Mouse (Mus musculus): ENCODE data around the gene Raver1. TPM values are rescaled to one million over a fixed set of nuclear protein-coding genes. Genes with fewer than 3 reads are reported as not detected.
"Not testable (repeated sequence)": the region's sequence is repeated elsewhere in the genome, so short reads cannot be mapped to it uniquely, and the experiment has no call there.

Gene Raver1
- polyA plus RNA-seq, 1 experiment from 2014 or later, result 65.4 TPM

DNA sequence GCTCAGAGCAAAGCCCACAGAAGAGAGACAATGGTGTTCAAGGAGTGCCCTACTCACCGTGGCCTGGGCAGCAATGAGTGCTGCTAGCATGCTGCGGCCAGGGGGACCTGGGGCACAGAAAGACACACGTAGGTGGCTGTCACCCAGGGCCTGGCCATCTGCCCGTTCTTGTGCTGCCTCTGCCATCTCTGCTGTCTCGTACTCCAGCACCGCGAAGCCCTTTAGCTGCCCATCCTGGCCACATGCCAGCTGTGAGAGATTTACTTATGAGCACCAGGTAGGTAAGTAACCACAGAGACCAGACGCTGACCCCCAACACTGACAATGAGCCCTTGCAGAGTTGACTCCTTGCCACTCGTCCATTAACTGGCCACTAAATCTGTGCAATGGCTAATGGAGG, 10.7 kb downstream of the Raver1 start:
- CTCF ChIA-PET, result no interaction called here
- H3K27me3 ChIP-seq, result no peaks in the 10 kb centered on the region
- DNase-seq (ENCODE audit: low read depth, low spot score), result no peak
- TF ChIP-seq CTCF (IDR thresholded peaks at IDR 0.05), result no peak
- ATAC-seq, result no peak
- in situ Hi-C loops (cut with MboI; ENCODE audit: low pct_unique_long_range_greater_than_20kb), result no loop called here
- POLR2A ChIA-PET, result interaction anchor here (1.3 kb wide), 1 partner anchor 13 kb away, joined by 6 read pairs; no protein-coding TSS in a partner anchor

DNA sequence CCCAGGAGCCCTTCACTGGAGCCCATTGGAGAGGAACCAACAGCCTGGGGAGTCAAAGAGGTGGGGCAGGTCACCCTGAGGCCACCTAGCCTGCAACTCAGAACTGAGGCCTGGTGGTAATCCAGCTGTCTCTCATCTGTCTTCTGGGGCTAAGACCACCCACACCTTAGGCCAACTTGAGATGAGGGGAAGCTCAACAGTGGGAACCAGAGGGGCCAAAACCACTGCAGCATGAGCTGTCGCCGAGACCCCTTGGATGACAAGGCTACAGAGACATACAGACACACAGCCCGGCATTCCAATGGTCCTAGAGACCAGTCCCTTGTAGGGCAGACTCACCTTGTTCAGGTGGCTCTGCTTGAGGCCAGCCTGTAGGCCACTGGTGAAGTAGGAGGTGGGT, 16.2 kb downstream of the Raver1 start:
- DNase-seq (ENCODE audit: low read depth, low spot score) (no peak), ATAC-seq (no peak)
- TF ChIP-seq CTCF (IDR thresholded peaks at IDR 0.05), result no peak
- H3K27me3 ChIP-seq, result no peaks in the 10 kb centered on the region
- CTCF ChIA-PET, result no interaction called here
- in situ Hi-C loops (cut with MboI; ENCODE audit: low pct_unique_long_range_greater_than_20kb), result no loop called here
- POLR2A ChIA-PET, result interaction anchor here (1.0 kb wide), 1 partner anchor 15 kb away, joined by 4 read pairs; no protein-coding TSS in a partner anchor

DNA sequence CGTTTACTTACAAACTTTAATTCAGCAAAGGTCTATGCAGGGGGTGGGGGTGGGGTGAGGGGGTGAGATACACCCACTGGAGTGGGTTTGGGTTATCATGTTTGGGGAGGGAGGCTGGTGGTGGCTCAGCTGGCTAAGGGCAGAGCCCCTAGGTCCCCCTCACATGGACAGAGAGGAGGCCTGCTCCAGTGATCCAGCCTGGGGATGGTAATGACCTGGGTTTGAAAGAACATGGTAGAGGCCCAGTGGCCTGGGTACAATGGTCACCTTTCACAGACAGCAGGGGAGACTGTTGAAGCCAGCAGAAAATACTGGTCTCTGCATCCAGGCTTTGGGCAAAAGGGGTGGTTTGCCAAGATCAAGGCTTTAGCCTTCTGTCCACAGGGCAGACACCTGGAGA, 17.6 kb downstream of the Raver1 start:
- in situ Hi-C loops (cut with MboI; ENCODE audit: low pct_unique_long_range_greater_than_20kb), result loop anchor here (5.0 kb wide), 1 partner anchor 42 kb away; the partner anchor contains the start of gene Icam5
- POLR2A ChIA-PET, result interaction anchor here (0.6 to 1.4 kb wide), 2 partner anchors 9 to 39 kb away, joined by 4 to 7 read pairs; no protein-coding TSS in a partner anchor
- DNase-seq (ENCODE audit: low read depth, low spot score) (no peak), ATAC-seq (no peak)
- H3K27me3 ChIP-seq, result no peaks in the 10 kb centered on the region
- CTCF ChIA-PET, result interaction anchor here (1.5 to 2.0 kb wide), 2 partner anchors 18 to 43 kb away, joined by 4 to 6 read pairs; no protein-coding TSS in a partner anchor
- no peak for TF ChIP-seq CTCF (IDR thresholded peaks at IDR 0.05)

DNA sequence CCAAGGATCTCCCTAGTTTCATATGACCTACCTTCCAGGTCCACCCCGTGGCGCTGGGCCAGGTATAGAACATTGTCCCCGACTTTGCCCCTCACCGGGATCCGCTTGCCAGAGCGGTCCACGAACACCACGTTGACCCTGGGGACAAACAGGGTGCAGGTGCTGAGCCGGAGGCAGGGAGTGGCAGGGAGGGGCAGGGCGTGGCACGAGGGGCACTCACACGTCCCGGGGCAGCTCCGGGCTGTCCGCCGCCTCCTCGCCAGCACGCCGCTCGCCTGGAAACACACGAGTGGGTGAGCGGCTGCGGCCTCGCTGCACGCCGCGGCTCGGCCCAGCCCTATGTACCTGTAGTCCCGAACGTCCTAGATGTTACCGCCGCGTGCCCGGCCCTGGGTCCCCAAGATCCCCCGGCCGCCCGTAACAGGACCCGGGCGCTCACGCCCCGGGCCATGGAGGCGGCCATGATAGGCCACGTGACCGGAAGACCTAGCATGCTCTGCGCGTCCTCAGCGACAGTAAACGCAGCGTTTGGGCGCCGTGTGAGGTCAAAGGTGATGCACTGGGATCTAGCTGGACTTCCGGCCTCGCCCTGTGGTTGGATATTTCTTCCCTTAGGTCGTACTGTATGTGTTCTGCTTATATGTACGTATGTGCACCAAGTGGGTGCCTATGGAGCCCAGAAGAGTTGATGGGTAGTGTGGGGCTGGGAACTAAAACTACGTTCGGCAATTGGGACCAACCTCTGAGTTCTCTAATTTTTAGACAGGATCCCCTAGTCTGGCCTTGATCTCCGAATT, 18.6 kb downstream of the Raver1 start, which contains the start of the genes Gm49373 and Fdx1l:
Gene Gm49373, minus strand, starts transcription at position 53 of the 797 bp plus-strand sequence.
Gene Fdx1l, minus strand, starts transcription at position 571 of the 797 bp plus-strand sequence.
- ChIA-PET CTCF (interaction anchor here (1.5 to 2.0 kb wide), 3 partner anchors 19 to 64 kb away, joined by 4 to 7 read pairs (median 6); no protein-coding TSS in a partner anchor), POLR2A (interaction anchor here (0.6 to 1.4 kb wide), 2 partner anchors 10 to 40 kb away, joined by 4 to 7 read pairs; no protein-coding TSS in a partner anchor)
- no peaks in the 10 kb centered on the region for H3K27me3 ChIP-seq
- TF ChIP-seq CTCF (IDR thresholded peaks at IDR 0.05), result no peak
- DNase-seq (ENCODE audit: low read depth, low spot score), result no peak
- peak; percentile 72 for ATAC-seq
- in situ Hi-C loops (cut with MboI; ENCODE audit: low pct_unique_long_range_greater_than_20kb), result loop anchor here (5.0 kb wide), 1 partner anchor 41 kb away; the partner anchor contains the start of gene Icam5

DNA sequence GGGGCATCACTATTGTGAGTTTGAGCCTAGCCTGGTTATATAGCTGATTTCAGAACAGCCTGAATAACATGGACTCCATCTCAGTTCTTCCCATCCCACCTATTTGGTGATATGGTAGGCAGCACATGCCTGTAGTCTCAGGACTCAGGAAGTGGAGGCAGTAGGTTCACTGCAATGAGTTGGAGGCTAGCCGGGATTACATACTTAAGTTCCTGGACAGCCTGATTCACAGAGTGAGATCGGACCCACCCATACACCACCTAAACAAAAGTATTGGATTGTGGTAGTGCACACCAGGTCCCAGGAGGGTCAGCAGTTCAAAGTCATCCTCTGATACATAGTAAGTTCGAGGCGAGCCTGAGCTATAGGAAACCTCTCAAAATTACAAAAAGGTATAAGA, 19.2 kb downstream of the Raver1 start:
- in situ Hi-C loops (cut with MboI; ENCODE audit: low pct_unique_long_range_greater_than_20kb), result loop anchor here (5.0 kb wide), 1 partner anchor 40 kb away; the partner anchor contains the start of gene Icam5
- CTCF ChIA-PET, result interaction anchor here (1.5 to 2.0 kb wide), 3 partner anchors 12 to 64 kb away, joined by 4 to 7 read pairs (median 6); no protein-coding TSS in a partner anchor
- POLR2A ChIA-PET, result interaction anchor here (1.4 kb wide), 1 partner anchor 10 kb away, joined by 7 read pairs; no protein-coding TSS in a partner anchor
- ATAC-seq (peak; percentile 17), DNase-seq (ENCODE audit: low read depth, low spot score) (no peak)
- no peaks in the 10 kb centered on the region for H3K27me3 ChIP-seq
- no peak for TF ChIP-seq CTCF (IDR thresholded peaks at IDR 0.05)

DNA sequence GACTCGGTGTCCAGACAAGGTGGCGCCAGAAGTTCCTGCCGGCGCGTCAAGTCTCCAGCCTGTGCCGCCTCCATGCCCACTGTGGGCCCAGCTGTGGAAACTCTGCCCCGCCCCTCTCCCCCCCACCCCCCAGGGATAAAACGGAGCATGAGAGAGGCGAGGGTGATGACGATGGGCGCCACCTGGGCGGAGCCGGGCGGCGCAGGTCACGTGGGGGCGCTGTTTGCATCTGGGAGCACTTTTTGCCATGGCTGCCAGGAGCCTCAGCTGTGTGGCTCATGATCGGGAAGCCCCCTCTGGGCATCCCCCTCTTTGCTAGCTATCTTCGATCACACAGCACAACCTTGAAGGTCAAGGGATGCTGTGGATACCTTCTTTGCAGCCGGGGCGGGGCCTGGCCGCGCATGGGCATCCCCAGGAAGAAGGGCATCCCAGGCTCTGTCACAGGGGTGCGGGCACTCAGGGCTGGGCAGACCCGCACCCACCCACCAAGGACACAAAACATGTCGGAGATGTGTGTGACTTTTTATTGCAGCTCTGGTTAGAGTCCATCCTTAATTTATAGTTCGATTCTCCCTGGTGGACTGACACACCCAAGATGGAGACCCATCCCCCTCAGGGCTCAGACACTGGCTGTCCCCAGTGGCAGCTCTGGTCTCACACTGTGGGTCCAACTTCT, 24.7 kb downstream of the Raver1 start, which contains the start of gene Zglp1:
Gene Zglp1, minus strand, starts transcription at position 88 of the 679 bp plus-strand sequence.
- in situ Hi-C loops (cut with MboI; ENCODE audit: low pct_unique_long_range_greater_than_20kb), result no loop called here
- no peaks in the 10 kb centered on the region for H3K27me3 ChIP-seq
- TF ChIP-seq CTCF (IDR thresholded peaks at IDR 0.05), result no peak
- ChIA-PET POLR2A (interaction anchor here (1.0 kb wide), 1 partner anchor 14 kb away, joined by 6 read pairs; no protein-coding TSS in a partner anchor), CTCF (no interaction called here)
- no peak for DNase-seq (ENCODE audit: low read depth, low spot score)
- no peak for ATAC-seq

DNA sequence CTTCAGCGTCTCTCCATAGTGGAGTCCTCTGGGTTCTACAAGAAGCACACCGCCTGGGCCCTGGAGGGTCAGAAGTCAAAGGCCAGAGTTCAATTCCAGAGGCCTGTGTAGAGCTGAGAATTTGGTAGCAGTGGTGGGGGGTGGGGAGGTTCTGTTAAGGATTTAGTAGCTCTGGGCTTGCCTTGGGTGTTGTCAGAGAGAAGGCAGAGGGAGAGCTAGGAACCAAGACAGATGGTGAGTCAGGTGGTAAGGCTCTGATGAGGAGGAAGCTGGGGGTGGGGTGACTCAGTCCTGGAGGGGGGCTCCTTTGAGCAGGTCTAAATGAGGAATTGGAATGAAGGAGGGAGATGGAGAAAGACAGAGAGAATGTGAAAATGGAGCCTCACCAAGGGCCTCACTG, 28.9 kb downstream of the Raver1 start:
- H3K27me3 ChIP-seq, result no peaks in the 10 kb centered on the region
- ChIA-PET CTCF (no interaction called here), POLR2A (no interaction called here)
- in situ Hi-C loops (cut with MboI; ENCODE audit: low pct_unique_long_range_greater_than_20kb), result no loop called here
- ATAC-seq (no peak), DNase-seq (ENCODE audit: low read depth, low spot score) (no peak)
- TF ChIP-seq CTCF (IDR thresholded peaks at IDR 0.05), result no peak

DNA sequence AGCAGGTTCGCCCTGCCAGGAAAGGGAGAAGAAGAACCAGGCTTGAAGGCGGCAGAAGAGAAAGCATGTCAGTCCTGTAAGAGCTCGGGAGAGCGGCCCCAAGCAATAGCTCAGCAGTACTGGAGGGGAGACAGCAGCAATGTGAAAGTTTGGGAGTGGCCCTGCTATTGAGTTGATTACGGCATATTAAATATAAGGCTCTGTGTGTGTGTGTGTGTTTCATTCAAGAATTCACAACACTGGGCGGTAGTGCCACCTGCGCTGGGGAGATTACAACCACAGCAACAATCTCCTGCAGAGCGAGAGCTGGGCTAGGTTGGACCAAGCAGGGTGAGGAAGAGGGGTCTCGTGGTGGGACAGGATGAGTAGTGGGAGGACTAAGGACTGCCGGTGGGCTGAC, 40.2 kb downstream of the Raver1 start:
- in situ Hi-C loops (cut with MboI; ENCODE audit: low pct_unique_long_range_greater_than_20kb), result no loop called here
- no peak for TF ChIP-seq CTCF (IDR thresholded peaks at IDR 0.05)
- POLR2A ChIA-PET, result no interaction called here
- DNase-seq (ENCODE audit: low read depth, low spot score) (no peak), ATAC-seq (no peak)
- H3K27me3 ChIP-seq, result peaks cover 9% of the 10 kb centered on the region
- CTCF ChIA-PET, result no interaction called here

DNA sequence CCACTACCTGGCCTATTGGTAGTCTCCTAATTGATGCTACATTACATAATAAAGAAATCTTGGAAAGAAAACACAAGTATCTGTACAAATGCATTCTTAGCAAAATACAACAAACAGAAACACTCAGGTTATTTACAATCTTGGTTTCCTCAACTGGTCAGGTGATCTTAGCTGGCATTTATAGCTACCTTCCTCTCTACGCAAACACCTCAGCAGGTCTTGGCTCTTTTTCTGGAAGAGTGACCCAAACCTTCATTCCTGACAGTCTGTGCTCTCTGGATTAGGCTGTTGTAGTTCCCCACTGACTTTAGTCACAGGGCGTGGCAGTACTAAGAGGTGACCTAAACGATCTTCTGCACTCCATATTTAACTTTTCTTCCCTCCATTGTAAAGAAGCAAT, 46.6 kb downstream of the Raver1 start:
- ChIA-PET POLR2A (no interaction called here), CTCF (no interaction called here)
- in situ Hi-C loops (cut with MboI; ENCODE audit: low pct_unique_long_range_greater_than_20kb), result no loop called here
- no peak for DNase-seq (ENCODE audit: low read depth, low spot score)
- ATAC-seq, result no peak
- peaks cover 5% of the 10 kb centered on the region for H3K27me3 ChIP-seq
- TF ChIP-seq CTCF (IDR thresholded peaks at IDR 0.05), result no peak

DNA sequence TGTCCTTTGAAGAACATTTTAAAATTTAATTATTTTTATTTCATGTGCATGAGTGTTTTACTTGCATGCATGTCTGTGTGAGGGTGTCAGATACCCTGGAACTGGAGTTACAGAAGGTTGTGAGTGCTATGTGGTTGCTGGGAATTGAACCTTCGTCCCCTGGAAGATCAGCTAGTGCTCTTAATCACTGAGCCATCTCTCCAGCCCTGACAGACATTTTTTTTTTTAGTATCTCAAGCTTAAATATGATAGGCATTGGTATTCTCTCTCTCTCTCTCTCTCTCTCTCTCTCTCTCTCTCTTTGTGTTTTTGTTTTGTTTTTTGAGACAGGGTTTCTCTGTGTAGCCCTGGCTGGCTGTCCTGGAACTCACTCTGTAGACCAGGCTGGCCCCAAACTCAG, 47.0 kb downstream of the Raver1 start:
- H3K27me3 ChIP-seq; ATAC-seq; in situ Hi-C loops (cut with MboI; ENCODE audit: low pct_unique_long_range_greater_than_20kb); DNase-seq (ENCODE audit: low read depth, low spot score); CTCF ChIA-PET; POLR2A ChIA-PET: not testable (repeated sequence)

All from Patski (cell line).